Mouse (Mus musculus) spleen, postnatal 10 days (tissue): ENCODE measurements around the gene Spcs3.
"Not testable (repeated sequence)": the region's sequence is repeated elsewhere in the genome, so short reads cannot be mapped to it uniquely, and the experiment has no call there.

Source experiments
- DNase-seq, 2 experiments: peaks; one replicate each; pipeline ENCODE4 v3.0.0; 2021 to 2022; ENCODE audit warnings: low spot score in 2 of 2

The Spcs3 gene

GRCm38 (mm10) chr8:54529382-54530296 is at the start of gene Spcs3, which contains the start of gene Asb5:
Gene Spcs3 (minus strand): TSS chr8:54529998.
Gene Asb5 (plus strand): TSS chr8:54529580.
- DNase-seq, result peak; percentile 87 to 97

GRCm38 (mm10) chr8:54570618-54571609 is 41.1 kb upstream of the Spcs3 start:
- no peak for DNase-seq

GRCm38 (mm10) chr8:54567168-54567567 is 37.4 kb upstream of the Spcs3 start:
- DNase-seq, result no peak

GRCm38 (mm10) chr8:54565603-54566260 is 35.9 kb upstream of the Spcs3 start:
- DNase-seq, result no peak

- DNase-seq, result no peak
Measured at GRCm38 (mm10) chr8:54565181-54565580, 35.4 kb upstream of the Spcs3 start.

- DNase-seq, result no peak
Measured at GRCm38 (mm10) chr8:54562137-54562536, 32.3 kb upstream of the Spcs3 start.

GRCm38 (mm10) chr8:54554921-54555320 is 25.1 kb upstream of the Spcs3 start:
- DNase-seq, result no peak

GRCm38 (mm10) chr8:54550026-54550574 is 20.3 kb upstream of the Spcs3 start:
- no peak for DNase-seq

GRCm38 (mm10) chr8:54548383-54548782 is 18.6 kb upstream of the Spcs3 start:
- no peak for DNase-seq

GRCm38 (mm10) chr8:54541331-54541730 is 11.5 kb upstream of the Spcs3 start:
- DNase-seq, result no peak

- DNase-seq, result no peak
Measured at GRCm38 (mm10) chr8:54537285-54537684, 7.5 kb upstream of the Spcs3 start.

GRCm38 (mm10) chr8:54535172-54535571 is 5.4 kb upstream of the Spcs3 start:
- DNase-seq, result no peak

- DNase-seq, result no peak
Measured at GRCm38 (mm10) chr8:54528571-54528970, 1.2 kb downstream of the Spcs3 start.

- DNase-seq, result no peak
Measured at GRCm38 (mm10) chr8:54526700-54527099, 3.1 kb downstream of the Spcs3 start.

- DNase-seq, result peak in 1 of 2 experiments; percentile 22
Measured at GRCm38 (mm10) chr8:54525606-54526005, 4.2 kb downstream of the Spcs3 start.

GRCm38 (mm10) chr8:54520516-54520915 is 9.3 kb downstream of the Spcs3 start:
- DNase-seq, result no peak

GRCm38 (mm10) chr8:54518756-54519460 is 10.9 kb downstream of the Spcs3 start:
- no peak for DNase-seq

GRCm38 (mm10) chr8:54512200-54512599 is 17.6 kb downstream of the Spcs3 start:
- DNase-seq, result not testable (repeated sequence)

- no peak for DNase-seq
Measured at GRCm38 (mm10) chr8:54511791-54512190, 18.0 kb downstream of the Spcs3 start.

- no peak for DNase-seq
Measured at GRCm38 (mm10) chr8:54509221-54509721, 20.5 kb downstream of the Spcs3 start.
